Mouse (Mus musculus) liver, embryonic 14.5 days (tissue): ENCODE data around the gene Zwilch.

ENCODE experiments used
- CTCF ChIP-seq: IDR thresholded peaks from 2 replicates; pipeline ENCODE4 v1.5.1; 2016; ENCODE audit warnings: antibody characterized with exemption, low read depth, control low read depth
- EP300 ChIP-seq: IDR thresholded peaks from 2 replicates; pipeline ENCODE4 v1.6.1; 2016; ENCODE audit warnings: antibody characterized with exemption, low read depth

GRCm38 (mm10) chr9:64197524-64197923 is 24.6 kb upstream of the Zwilch start:
- TF ChIP-seq CTCF = no peak
- TF ChIP-seq EP300 = no peak
